Mouse (Mus musculus): ENCODE results near the gene Rmnd1. TPM values are rescaled to one million over a fixed set of nuclear protein-coding genes. Genes with fewer than 3 reads are reported as not detected.

Rmnd1 gene
- polyA plus RNA-seq, 1 experiment from 2014 or later, result 45.4 TPM

DNA sequence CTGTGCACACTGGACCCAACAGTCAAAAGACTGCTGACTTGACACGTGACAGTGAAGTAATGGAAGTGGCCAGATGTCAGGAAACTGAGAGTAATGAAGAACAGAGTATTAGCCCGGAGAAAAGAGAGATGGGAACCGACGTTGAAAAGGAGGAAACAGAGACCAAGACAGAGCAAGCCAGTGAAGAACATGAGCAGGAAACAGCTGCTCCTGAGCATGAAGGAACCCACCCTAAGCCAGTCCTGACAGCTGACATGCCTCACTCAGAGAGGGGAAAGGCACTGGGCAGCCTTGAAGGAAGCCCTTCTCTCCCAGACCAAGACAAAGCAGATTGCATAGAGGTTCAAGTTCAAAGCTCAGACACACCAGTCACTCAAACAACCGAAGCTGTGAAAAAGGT is 75.5 kb downstream of the Rmnd1 start:
- Histone ChIP-seq H3K4me3 (replicated peaks; ENCODE audit: low read depth, low read length) (no peak overlapping the region), H3K36me3 (ENCODE audit: insufficient read depth, low read length) (peaks cover 48% of the 10 kb centered on the region), H3K9ac (ENCODE audit: low read depth, low read length) (no peak overlapping the region), H3K27ac (no peak overlapping the region), H3K4me1 (replicated peaks; ENCODE audit: insufficient read depth, low read length) (no peaks in the 10 kb centered on the region), H3K9me3 (replicated peaks; ENCODE audit: low read length) (no peaks in the 10 kb centered on the region), H3K4me2 (ENCODE audit: low read length) (no peak overlapping the region), H3K27me3 (ENCODE audit: insufficient read depth, low read length) (no peaks in the 10 kb centered on the region)
- WGBS, result 59% methylated on average over 5 of the region's 5 CpGs
- ATAC-seq (replicated peaks; ENCODE audit: low FRiP score, low read depth) (no peak), DNase-seq (ENCODE audit: low spot score) (no peak)
- TF ChIP-seq CTCF (IDR thresholded peaks at IDR 0.05; ENCODE audit: low read depth), result no peak

DNA sequence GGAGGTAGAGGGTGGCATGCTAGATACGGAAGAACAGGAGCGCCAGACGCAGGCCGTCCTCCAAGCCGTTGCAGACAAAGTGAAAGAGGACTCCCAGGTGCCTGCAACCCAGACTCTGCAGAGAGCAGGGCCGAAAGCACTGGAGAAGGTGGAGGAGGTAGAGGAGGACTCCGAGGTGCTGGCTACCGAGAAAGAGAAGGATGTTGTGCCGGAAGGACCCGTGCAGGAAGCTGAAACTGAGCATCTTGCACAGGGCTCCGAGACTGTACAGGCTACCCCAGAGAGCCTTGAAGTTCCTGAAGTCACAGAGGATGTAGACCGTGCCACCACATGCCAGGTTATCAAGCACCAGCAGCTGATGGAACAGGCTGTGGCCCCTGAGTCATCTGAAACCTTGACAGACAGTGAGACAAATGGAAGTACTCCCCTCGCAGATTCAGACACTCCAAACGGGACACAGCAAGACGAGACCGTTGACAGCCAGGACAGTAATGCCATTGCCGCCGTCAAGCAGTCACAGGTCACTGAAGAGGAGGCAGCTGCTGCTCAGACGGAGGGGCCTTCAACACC is 76.2 kb downstream of the Rmnd1 start:
- ATAC-seq (replicated peaks; ENCODE audit: low FRiP score, low read depth) (no peak), DNase-seq (ENCODE audit: low spot score) (no peak)
- Histone ChIP-seq H3K9me3 (replicated peaks; ENCODE audit: low read length) (no peaks in the 10 kb centered on the region), H3K36me3 (ENCODE audit: insufficient read depth, low read length) (peaks cover 48% of the 10 kb centered on the region), H3K4me1 (replicated peaks; ENCODE audit: insufficient read depth, low read length) (no peaks in the 10 kb centered on the region), H3K4me3 (replicated peaks; ENCODE audit: low read depth, low read length) (no peak overlapping the region), H3K4me2 (ENCODE audit: low read length) (no peak overlapping the region), H3K27ac (no peak overlapping the region), H3K9ac (ENCODE audit: low read depth, low read length) (no peak overlapping the region), H3K27me3 (ENCODE audit: insufficient read depth, low read length) (no peaks in the 10 kb centered on the region)
- 64% methylated on average over 19 of the region's 19 CpGs for WGBS
- no peak for TF ChIP-seq CTCF (IDR thresholded peaks at IDR 0.05; ENCODE audit: low read depth)

DNA sequence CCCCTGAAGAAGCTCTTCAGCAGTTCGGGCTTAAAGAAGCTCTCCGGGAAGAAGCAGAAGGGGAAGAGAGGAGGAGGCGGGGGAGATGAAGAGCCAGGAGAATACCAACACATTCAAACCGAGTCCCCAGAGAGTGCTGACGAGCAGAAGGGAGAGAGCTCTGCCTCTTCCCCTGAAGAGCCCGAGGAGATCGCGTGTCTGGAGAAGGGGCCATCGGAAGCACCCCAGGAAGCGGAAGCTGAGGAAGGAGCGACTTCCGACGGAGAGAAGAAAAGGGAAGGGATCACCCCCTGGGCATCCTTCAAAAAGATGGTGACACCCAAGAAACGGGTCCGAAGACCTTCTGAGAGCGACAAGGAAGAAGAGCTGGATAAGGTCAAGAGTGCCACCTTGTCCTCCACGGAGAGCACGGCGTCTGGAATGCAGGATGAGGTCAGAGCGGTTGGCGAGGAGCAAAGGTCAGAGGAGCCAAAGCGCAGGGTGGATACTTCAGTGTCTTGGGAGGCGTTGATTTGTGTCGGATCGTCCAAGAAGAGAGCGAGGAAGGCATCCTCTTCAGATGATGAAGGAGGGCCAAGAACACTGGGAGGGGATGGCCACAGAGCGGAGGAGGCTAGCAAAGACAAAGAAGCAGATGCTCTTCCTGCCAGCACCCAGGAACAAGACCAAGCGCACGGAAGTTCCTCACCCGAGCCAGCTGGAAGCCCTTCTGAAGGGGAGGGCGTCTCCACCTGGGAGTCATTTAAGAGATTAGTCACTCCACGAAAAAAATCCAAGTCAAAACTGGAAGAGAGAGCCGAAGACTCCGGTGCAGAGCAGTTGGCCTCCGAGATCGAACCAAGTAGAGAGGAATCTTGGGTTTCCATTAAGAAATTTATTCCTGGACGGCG is 77.6 kb downstream of the Rmnd1 start:
- no peak overlapping the region for H3K27ac ChIP-seq
- no peaks in the 10 kb centered on the region for H3K4me1 ChIP-seq (replicated peaks; ENCODE audit: insufficient read depth, low read length)
- TF ChIP-seq CTCF (IDR thresholded peaks at IDR 0.05; ENCODE audit: low read depth), result no peak
- no peak overlapping the region for H3K9ac ChIP-seq (ENCODE audit: low read depth, low read length)
- H3K4me3 ChIP-seq (replicated peaks; ENCODE audit: low read depth, low read length), result no peak overlapping the region
- ATAC-seq (replicated peaks; ENCODE audit: low FRiP score, low read depth), result no peak
- H3K4me2 ChIP-seq (ENCODE audit: low read length), result no peak overlapping the region
- H3K36me3 ChIP-seq (ENCODE audit: insufficient read depth, low read length), result peaks cover 48% of the 10 kb centered on the region
- 85% methylated on average over 38 of the region's 38 CpGs for WGBS
- H3K27me3 ChIP-seq (ENCODE audit: insufficient read depth, low read length), result no peaks in the 10 kb centered on the region
- no peak for DNase-seq (ENCODE audit: low spot score)
- no peaks in the 10 kb centered on the region for H3K9me3 ChIP-seq (replicated peaks; ENCODE audit: low read length)

Other genes with a start within 250 kb of the Rmnd1 start
- 53.7 and 54.4 TPM in 2 replicates for gene Akap12, start 166.0 kb downstream of the Rmnd1 start, polyA plus RNA-seq (2015; fragmentation: Nextera tagmentation; extraction: Ambion mirVana)
- 13.0 and 13.7 TPM in 2 replicates for gene Zbtb2, start 44.3 kb downstream of the Rmnd1 start, polyA plus RNA-seq (2015; fragmentation: Nextera tagmentation; extraction: Ambion mirVana)
- 17.1 and 19.2 TPM in 2 replicates for gene Armt1, start 79 bp upstream of the Rmnd1 start, polyA plus RNA-seq (2015; fragmentation: Nextera tagmentation; extraction: Ambion mirVana)
- gene Ccdc170, start 50.1 kb upstream of the Rmnd1 start, polyA plus RNA-seq (2015; fragmentation: Nextera tagmentation; extraction: Ambion mirVana), result 1.0 and 1.3 TPM in 2 replicates
- 3.3 and 3.7 TPM in 2 replicates for gene Esr1, start 179.2 kb upstream of the Rmnd1 start, polyA plus RNA-seq (2015; fragmentation: Nextera tagmentation; extraction: Ambion mirVana)